Mouse (Mus musculus) kidney, embryonic 15.5 days (tissue): ENCODE data around the gene Zfp57. TPM values are rescaled to one million over a fixed set of nuclear protein-coding genes. Genes with fewer than 3 reads are reported as not detected.
A peak's percentile ranks its signal among the peaks of the same experiment; 100 is the strongest.

Experiments
- ATAC-seq: fragments of 200-750 bp; cut with Nextera tagmentation; replicated peaks from 2 replicates; pipeline ENCODE4 v1.8.0; 2017; ENCODE audit warnings: moderate TSS enrichment; ENCODE audit not compliant: low FRiP score
- H3K27ac ChIP-seq: fragments of 300-500 bp; sonication (generic); 2 replicates; pipeline ENCODE4 v1.5.1; 2015; ENCODE audit warnings: mild to moderate bottlenecking, inconsistent platforms
- H3K27me3 ChIP-seq: fragments of 300-500 bp; sonication (generic); 2 replicates; pipeline ENCODE4 v1.6.1; 2015; ENCODE audit warnings: inconsistent platforms
- H3K36me3 ChIP-seq: fragments of 300-500 bp; sonication (generic); 2 replicates; pipeline ENCODE4 v1.6.1; 2015; ENCODE audit warnings: inconsistent platforms
- H3K4me1 ChIP-seq: fragments of 300-500 bp; sonication (generic); 2 replicates; pipeline ENCODE4 v1.6.1; 2015; ENCODE audit warnings: inconsistent platforms
- H3K4me2 ChIP-seq: fragments of 300-500 bp; sonication (generic); 2 replicates; pipeline ENCODE4 v1.6.1; 2015; ENCODE audit warnings: moderate library complexity, mild to moderate bottlenecking, inconsistent platforms
- H3K4me3 ChIP-seq: fragments of 300-500 bp; sonication (generic); replicated peaks from 2 replicates; pipeline ENCODE4 v1.5.1; 2015; ENCODE audit warnings: mild to moderate bottlenecking, inconsistent platforms
- H3K9ac ChIP-seq: fragments of 300-500 bp; sonication (generic); 2 replicates; pipeline ENCODE4 v1.6.1; 2015; ENCODE audit warnings: mild to moderate bottlenecking, inconsistent platforms
- H3K9me3 ChIP-seq: fragments of 300-500 bp; sonication (generic); replicated peaks from 2 replicates; pipeline ENCODE4 v1.6.1; 2016; ENCODE audit warnings: inconsistent platforms
- WGBS: fragments of 180-500 bp; shearing (Covaris S2); methylation state at CpG from one replicate; pipeline ENCODE4 v1.1.7; 2015; ENCODE audit warnings: mixed read lengths; 5-methylcytosine and 5-hydroxymethylcytosine counted together
- polyA plus RNA-seq: library from polyadenylated mRNA; unstranded; fragments of >200 nt; fragmentation: Nextera tagmentation; extraction: Ambion mirVana; gene quantifications from 2 replicates; pipeline ENCODE4 v1.2.1, GENCODE M21; 2015

The Zfp57 gene
- polyA plus RNA-seq, 1 experiment from 2014 or later = 69.4 TPM

DNA sequence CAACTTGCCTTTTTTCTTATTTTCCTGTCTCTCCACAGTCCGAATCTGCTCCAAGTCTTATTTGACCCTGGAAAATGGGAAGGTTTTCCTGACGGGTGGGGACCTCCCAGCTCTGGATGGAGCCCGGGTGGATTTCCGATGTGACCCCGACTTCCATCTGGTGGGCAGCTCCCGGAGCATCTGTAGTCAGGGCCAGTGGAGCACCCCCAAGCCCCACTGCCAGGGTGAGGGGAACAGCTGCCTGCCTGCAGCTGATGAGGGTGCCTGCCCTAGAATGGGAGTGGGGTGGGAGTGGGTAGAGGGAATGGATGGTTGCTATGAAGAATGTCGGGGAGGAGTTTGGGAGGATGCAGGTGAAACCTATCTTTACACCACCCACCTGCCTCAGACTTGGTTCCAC lies 47.4 kb downstream of the Zfp57 start:
- peaks cover 40% of the 10 kb centered on the region for H3K4me1 ChIP-seq
- no peak overlapping the region for H3K4me3 ChIP-seq
- WGBS = 68% methylated on average over 7 of the region's 7 CpGs
- no peaks in the 10 kb centered on the region for H3K36me3 ChIP-seq
- no peak overlapping the region for H3K4me2 ChIP-seq
- no peak for ATAC-seq
- no peak overlapping the region for H3K27ac ChIP-seq
- H3K9me3 ChIP-seq = no peaks in the 10 kb centered on the region
- no peak overlapping the region for H3K9ac ChIP-seq
- peaks cover 5% of the 10 kb centered on the region for H3K27me3 ChIP-seq

DNA sequence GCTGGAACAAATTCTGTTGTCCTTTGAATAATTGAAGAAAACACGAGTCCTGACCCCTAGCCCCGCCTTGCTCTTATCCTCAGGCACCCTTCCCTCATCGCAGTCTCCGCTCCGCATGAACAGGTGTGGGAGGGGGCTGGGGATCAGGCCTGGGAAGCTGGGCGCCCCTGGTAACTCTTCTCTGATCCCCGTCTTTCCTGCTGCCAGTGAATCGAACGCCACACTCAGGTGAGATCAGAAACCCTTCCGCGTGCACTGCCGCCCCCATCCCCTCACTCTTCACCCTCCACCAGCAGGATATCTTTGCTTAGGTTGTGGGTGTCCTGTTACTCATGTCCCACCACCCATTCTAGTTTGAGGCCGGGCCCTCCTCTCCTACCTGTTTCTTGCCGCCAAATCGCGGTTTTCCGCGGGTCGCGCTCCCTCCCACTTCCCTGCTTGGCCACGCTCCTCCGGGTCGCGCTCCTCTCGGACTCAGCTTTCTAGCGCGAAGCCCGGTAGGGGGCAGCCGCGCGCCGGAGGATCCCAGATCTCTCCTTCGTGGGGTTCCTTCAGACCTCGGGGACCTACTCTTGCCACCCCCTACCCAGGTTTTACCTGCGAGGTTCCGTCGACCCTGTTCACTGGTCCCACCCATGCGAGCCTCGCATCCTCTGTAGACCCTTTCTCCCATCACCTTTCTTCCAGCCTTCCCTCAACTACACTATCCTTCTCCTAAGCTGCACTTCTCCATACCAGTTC lies 48.8 kb downstream of the Zfp57 start:
- ATAC-seq = peak; percentile 13
- H3K27me3 ChIP-seq = peaks cover 5% of the 10 kb centered on the region
- peaks cover 11% of the 10 kb centered on the region for H3K36me3 ChIP-seq
- peak overlapping the region; percentile 67; the same call in 1 of the 2 replicates for H3K9ac ChIP-seq
- H3K4me3 ChIP-seq = peak overlapping the region; percentile 61
- peaks cover 40% of the 10 kb centered on the region for H3K4me1 ChIP-seq
- peak overlapping the region; percentile 60 for H3K27ac ChIP-seq
- H3K4me2 ChIP-seq = peak overlapping the region; percentile 96
- WGBS = 3% methylated on average over 39 of the region's 39 CpGs
- no peaks in the 10 kb centered on the region for H3K9me3 ChIP-seq

DNA sequence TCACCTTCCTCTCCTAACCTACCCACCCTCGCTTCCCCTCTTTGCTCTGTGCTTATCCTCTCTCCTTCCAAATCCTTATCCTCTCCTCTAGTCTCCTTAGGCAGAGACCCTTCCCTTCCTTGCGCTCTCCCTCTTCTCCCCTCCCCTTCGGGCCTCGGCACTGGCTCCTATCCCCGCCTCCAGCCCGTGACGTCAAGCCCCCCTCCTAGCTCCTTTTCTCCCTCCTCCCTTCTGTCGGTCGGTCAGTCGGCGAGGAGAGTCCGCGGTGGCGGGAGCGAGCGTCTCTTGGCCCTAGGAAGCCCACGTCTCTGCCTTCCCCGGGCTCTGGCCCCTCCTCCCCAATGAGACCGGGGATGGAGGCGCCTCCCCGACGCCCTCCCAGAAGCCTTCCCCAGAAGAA lies 49.4 kb downstream of the Zfp57 start:
- peaks cover 35% of the 10 kb centered on the region for H3K4me1 ChIP-seq
- peaks cover 5% of the 10 kb centered on the region for H3K27me3 ChIP-seq
- no peaks in the 10 kb centered on the region for H3K9me3 ChIP-seq
- H3K36me3 ChIP-seq = peaks cover 17% of the 10 kb centered on the region
- peak overlapping the region; percentile 96 for H3K4me2 ChIP-seq
- peak overlapping the region; percentile 60 for H3K27ac ChIP-seq
- ATAC-seq = peak; percentile 34
- H3K4me3 ChIP-seq = peak overlapping the region; percentile 61
- WGBS = under 1% methylated on average over 20 of the region's 22 CpGs
- peak overlapping the region; percentile 67 for H3K9ac ChIP-seq

DNA sequence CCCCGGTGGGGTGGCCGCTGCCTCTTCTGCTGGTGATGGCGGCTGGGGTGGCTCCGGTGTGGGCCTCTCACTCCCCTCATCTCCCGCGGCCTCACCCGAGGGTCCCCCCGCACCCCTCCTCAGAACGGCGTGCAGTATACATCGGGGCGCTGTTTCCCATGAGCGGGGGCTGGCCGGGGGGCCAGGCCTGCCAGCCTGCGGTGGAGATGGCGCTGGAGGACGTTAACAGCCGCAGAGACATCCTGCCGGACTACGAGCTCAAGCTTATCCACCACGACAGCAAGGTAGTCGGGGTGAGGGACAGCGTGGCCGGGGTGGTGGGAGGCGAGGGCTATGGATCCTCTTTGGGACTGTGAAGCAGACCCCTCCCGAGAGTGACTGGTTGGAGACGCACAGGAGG lies 49.9 kb downstream of the Zfp57 start:
- peak overlapping the region; percentile 96 for H3K4me2 ChIP-seq
- no peaks in the 10 kb centered on the region for H3K9me3 ChIP-seq

DNA sequence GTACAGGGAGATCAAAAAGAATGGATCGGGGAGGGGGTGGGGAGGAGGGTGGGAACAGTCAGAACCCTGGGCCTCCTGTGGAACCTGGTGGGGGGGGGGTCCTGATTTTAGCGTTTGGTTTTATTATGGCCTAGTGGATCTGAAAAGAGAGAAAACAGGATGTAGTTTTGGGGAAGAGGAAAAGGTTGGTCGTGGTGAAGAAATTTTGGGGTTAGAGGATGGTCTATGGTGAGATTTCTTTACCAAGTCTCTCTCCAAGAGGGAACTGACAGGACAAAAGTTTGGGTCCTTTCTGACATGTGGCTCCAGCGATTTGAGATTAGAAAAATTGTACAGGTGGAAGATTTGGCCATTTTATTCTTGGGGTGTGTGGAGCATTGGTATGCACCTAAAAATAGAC lies 50.8 kb downstream of the Zfp57 start:
- H3K4me1 ChIP-seq = peaks cover 30% of the 10 kb centered on the region
- WGBS = 49% methylated on average over 4 of the region's 4 CpGs
- no peak for ATAC-seq
- H3K4me2 ChIP-seq = 0 out of 2 replicates have a peak overlapping the region, but pooled peaks have one; percentile 96
- peaks cover 31% of the 10 kb centered on the region for H3K36me3 ChIP-seq
- H3K4me3 ChIP-seq = no peak overlapping the region
- H3K9ac ChIP-seq = no peak overlapping the region
- peaks cover 5% of the 10 kb centered on the region for H3K27me3 ChIP-seq
- no peak overlapping the region for H3K27ac ChIP-seq
- H3K9me3 ChIP-seq = no peaks in the 10 kb centered on the region

More for the DNA sequence above, 49.9 kb downstream of the Zfp57 start:
- Histone ChIP-seq H3K4me1 (peaks cover 33% of the 10 kb centered on the region), H3K27ac (no peak overlapping the region), H3K27me3 (peaks cover 5% of the 10 kb centered on the region), H3K4me3 (peak overlapping the region; percentile 61), H3K9ac (peak overlapping the region; percentile 67), H3K36me3 (peaks cover 22% of the 10 kb centered on the region)
- peak; percentile 3; the same call in 1 of the 2 replicates for ATAC-seq
- WGBS = 8% methylated on average over 27 of the region's 27 CpGs

DNA sequence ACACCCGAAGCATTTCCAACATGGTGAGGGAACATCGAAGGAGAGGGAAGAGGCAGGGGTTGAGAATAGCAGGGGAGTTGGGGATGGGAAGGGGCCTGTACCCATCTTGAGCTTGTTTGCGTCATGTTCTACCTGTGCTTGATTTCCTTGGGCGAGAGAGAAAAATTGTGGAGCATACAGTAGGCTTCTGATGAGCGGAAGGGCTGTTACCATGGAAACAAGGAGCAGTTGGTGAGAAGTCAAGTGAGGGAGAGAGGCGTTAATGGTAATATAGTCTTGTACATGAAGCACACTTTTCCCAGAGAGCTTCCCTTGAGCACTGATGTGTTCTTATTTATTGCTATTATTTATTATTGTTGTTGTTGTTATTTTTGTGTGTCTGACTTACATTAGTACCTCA lies 56.0 kb downstream of the Zfp57 start:
- ATAC-seq = no peak
- 86% methylated on average over 6 of the region's 6 CpGs for WGBS
- no peaks in the 10 kb centered on the region for H3K9me3 ChIP-seq

More for the DNA sequence above, 56.0 kb downstream of the Zfp57 start:
- Histone ChIP-seq H3K4me1 (no peaks in the 10 kb centered on the region), H3K27ac (no peak overlapping the region), H3K4me3 (no peak overlapping the region), H3K27me3 (no peaks in the 10 kb centered on the region), H3K9ac (no peak overlapping the region), H3K4me2 (no peak overlapping the region), H3K36me3 (peaks cover 75% of the 10 kb centered on the region)

Other genes starting within 250 kb of the Zfp57 start
- not detected in 2 replicates for gene H2-M10.5, start 228.3 kb upstream of the Zfp57 start, polyA plus RNA-seq
- gene H2-M10.6, start 189.0 kb upstream of the Zfp57 start, polyA plus RNA-seq = not detected in 2 replicates
- 40.3 and 45.9 TPM in 2 replicates for gene Trim26, start 164.0 kb upstream of the Zfp57 start, polyA plus RNA-seq
- gene Trim15, start 134.0 kb upstream of the Zfp57 start, polyA plus RNA-seq = 0.17 and 0.22 TPM in 2 replicates
- 3.1 and 6.0 TPM in 2 replicates for gene Trim10, start 131.6 kb upstream of the Zfp57 start, polyA plus RNA-seq
- not detected in 2 replicates for gene Trim40, start 111.0 kb upstream of the Zfp57 start, polyA plus RNA-seq
- gene Trim31, start 103.0 kb upstream of the Zfp57 start, polyA plus RNA-seq = 0.35 TPM in 1 of 2 replicates, not detected in the other
- gene Rnf39, start 58.2 kb upstream of the Zfp57 start, polyA plus RNA-seq = 0.13 and 0.53 TPM in 2 replicates
- 115 and 127 TPM in 2 replicates for gene Ppp1r11, start 49.4 kb upstream of the Zfp57 start, polyA plus RNA-seq
- gene Znrd1, start 42.6 kb upstream of the Zfp57 start, polyA plus RNA-seq = 93.2 and 95.6 TPM in 2 replicates
- gene Znrd1as, start 42.6 kb upstream of the Zfp57 start, polyA plus RNA-seq = 6.6 and 6.7 TPM in 2 replicates
- gene 2410137M14Rik, start 19.9 kb upstream of the Zfp57 start, polyA plus RNA-seq = not detected in 2 replicates
- gene H2-M5, start 11.6 kb upstream of the Zfp57 start, polyA plus RNA-seq = 0.44 TPM in 2 replicates
- 0.09 TPM in 1 of 2 replicates, not detected in the other for gene Mog, start 22.2 kb downstream of the Zfp57 start, polyA plus RNA-seq
- 6.0 and 8.3 TPM in 2 replicates for gene Gabbr1, start 44.8 kb downstream of the Zfp57 start, polyA plus RNA-seq
- gene Olfr90, start 87.3 kb downstream of the Zfp57 start, polyA plus RNA-seq = 0.05 TPM in 1 of 2 replicates, not detected in the other
- not detected in 2 replicates for gene Olfr91, start 97.1 kb downstream of the Zfp57 start, polyA plus RNA-seq
- gene Olfr92, start 118.9 kb downstream of the Zfp57 start, polyA plus RNA-seq = not detected in 2 replicates
- gene Olfr93, start 160.3 kb downstream of the Zfp57 start, polyA plus RNA-seq = not detected in 2 replicates
- not detected in 2 replicates for gene Ubd, start 192.7 kb downstream of the Zfp57 start, polyA plus RNA-seq
- gene Olfr94, start 199.8 kb downstream of the Zfp57 start, polyA plus RNA-seq = not detected in 2 replicates
- not detected in 2 replicates for gene Olfr95, start 212.0 kb downstream of the Zfp57 start, polyA plus RNA-seq
- gene Olfr96, start 219.0 kb downstream of the Zfp57 start, polyA plus RNA-seq = not detected in 2 replicates
- not detected in 2 replicates for gene Olfr97, start 236.2 kb downstream of the Zfp57 start, polyA plus RNA-seq